Comparison of ENCODE assay signal across 10 mouse cellular contexts in genomic region chr11:56862649-56863048, GRCm38 (mm10).
A peak's percentile ranks its signal among the peaks of the same experiment; 100 is the strongest.
DNase-seq lines count a peak whose midpoint lies in the region; ATAC-seq and TF ChIP-seq lines count a peak whose summit lies in the region.
"Had no signal": no experiment of that assay in that cellular context is flagged by ENCODE, and none has a peak within 500 bp of the region (broad histone marks: within the 10 kb centered on the region; RNA-seq: fewer than 3 reads in every experiment).

No protein-coding gene starts in this region.

- no peaks in the 10 kb centered on the region for H3K36me3 ChIP-seq in hindbrain, embryonic 14.5 days (replicated peaks; ENCODE audit: control insufficient read depth, insufficient read depth)
- no peaks in the 10 kb centered on the region for H3K36me3 ChIP-seq in hindbrain, embryonic 13.5 days
- H3K36me3 ChIP-seq: stomach, embryonic 15.5 days had no signal

- ATAC-seq in hindbrain, embryonic 14.5 days (ENCODE audit: low FRiP score): no peak
- no peak for ATAC-seq in hindbrain, embryonic 13.5 days (ENCODE audit: low FRiP score)
- no peak for ATAC-seq in erythroid progenitor cell, adult 5-6 weeks (replicated peaks; ENCODE audit: low FRiP score, poor library complexity, severe bottlenecking)

- no peak overlapping the region for H3K4me3 ChIP-seq in hindbrain, embryonic 14.5 days (replicated peaks; ENCODE audit: low read length)
- no peak overlapping the region for H3K4me3 ChIP-seq in hindbrain, embryonic 13.5 days
- no peak overlapping the region for H3K4me3 ChIP-seq in gastrocnemius, adult 2 months
- H3K4me3 ChIP-seq: stomach, embryonic 15.5 days had no signal

- H3K27ac ChIP-seq in hindbrain, embryonic 14.5 days: no peak overlapping the region
- H3K27ac ChIP-seq in hindbrain, embryonic 13.5 days: no peak overlapping the region
- no peak overlapping the region for H3K27ac ChIP-seq in gastrocnemius, adult 2 months
- H3K27ac ChIP-seq: liver, embryonic 14.5 days; stomach, embryonic 15.5 days had no signal

- no peak overlapping the region for H3K4me2 ChIP-seq in hindbrain, embryonic 14.5 days (replicated peaks)
- H3K4me2 ChIP-seq in hindbrain, embryonic 13.5 days: no peak overlapping the region
- H3K4me2 ChIP-seq: stomach, embryonic 15.5 days had no signal

- intact Hi-C loops in heart, postnatal 36 days (cut with DNase I): no loop called here
- intact Hi-C loops in gastrocnemius, adult 2 months (cut with DNase I): no loop called here

- no peak overlapping the region for H3K9ac ChIP-seq in hindbrain, embryonic 14.5 days
- no peak overlapping the region for H3K9ac ChIP-seq in hindbrain, embryonic 13.5 days
- H3K9ac ChIP-seq: liver, embryonic 14.5 days; stomach, embryonic 15.5 days had no signal

- no peaks in the 10 kb centered on the region for H3K27me3 ChIP-seq in hindbrain, embryonic 14.5 days (ENCODE audit: control insufficient read depth, insufficient read depth, low read length)
- H3K27me3 ChIP-seq in hindbrain, embryonic 13.5 days: no peaks in the 10 kb centered on the region
- H3K27me3 ChIP-seq: stomach, embryonic 15.5 days had no signal

- DNase-seq in hindbrain, embryonic 14.5 days (ENCODE audit: low spot score): peak; percentile 50
- peak; percentile 53 for DNase-seq in adrenal gland, postnatal 10 days
- peak; percentile 60 to 62 for DNase-seq in heart, postnatal 36 days
- DNase-seq in lung, adult 18-20 months: peak; percentile 9 to 26
- DNase-seq in thymus, adult 18-20 months: no peak
- DNase-seq in gastrocnemius, adult 2 months: no peak

- no peak for TF ChIP-seq CTCF in gastrocnemius, adult 2 months (IDR thresholded peaks at IDR 0.05)

- H3K9me3 ChIP-seq in hindbrain, embryonic 14.5 days (ENCODE audit: control insufficient read depth, low read length): no peaks in the 10 kb centered on the region
- H3K9me3 ChIP-seq in hindbrain, embryonic 13.5 days: no peaks in the 10 kb centered on the region
- H3K9me3 ChIP-seq: stomach, embryonic 15.5 days had no signal

- no peaks in the 10 kb centered on the region for H3K4me1 ChIP-seq in hindbrain, embryonic 14.5 days (replicated peaks; ENCODE audit: control insufficient read depth, insufficient read depth, low read length)
- H3K4me1 ChIP-seq in hindbrain, embryonic 13.5 days (replicated peaks): no peaks in the 10 kb centered on the region
- H3K4me1 ChIP-seq: stomach, embryonic 15.5 days had no signal

- 68% methylated on average over 4 of the region's 4 CpGs for WGBS in hindbrain, embryonic 14.5 days
- 78% methylated on average over 4 of the region's 4 CpGs for WGBS in hindbrain, embryonic 13.5 days

Comparison
In these comparisons a context has a peak if more than half of its experiments do, and no peak if none do; other contexts are left out.
1. DNase-seq: peak in hindbrain, embryonic 14.5 days (single experiment), adrenal gland, postnatal 10 days (single experiment), heart, postnatal 36 days (2 of 2) and lung, adult 18-20 months (2 of 2); none in thymus, adult 18-20 months (0 of 2) and gastrocnemius, adult 2 months (single experiment).